Mouse (Mus musculus) erythroblast, adult 5-6 weeks (primary cell): ENCODE measurements around the gene Zbtb20. TPM values are rescaled to one million over a fixed set of nuclear protein-coding genes. Genes with fewer than 3 reads are reported as not detected.

Experiments used
- ATAC-seq: replicated peaks from 2 replicates; pipeline ENCODE4 v1.8.0; 2016; ENCODE audit warnings: moderate number of reproducible peaks, mild to moderate bottlenecking, moderate TSS enrichment, inconsistent platforms; ENCODE audit not compliant: poor library complexity, low FRiP score, severe bottlenecking
- total RNA-seq, 2 experiments: library from RNA; stranded (forward) in 1 of 2; stranded (reverse) in 1 of 2; fragments of 150-400 nt in 1 of 2; fragments of 200-764, 138-1000 nt in 1 of 2; gene quantifications; 2 replicates each; pipeline versions ENCODE4 v1.2.3 to v1.2.4; 2015 to 2017; ENCODE audit warnings: low replicate concordance in 2 of 2

The Zbtb20 gene
- total RNA-seq, 2 experiments from 2014 or later, result 2.5 to 3.3 TPM

DNA sequence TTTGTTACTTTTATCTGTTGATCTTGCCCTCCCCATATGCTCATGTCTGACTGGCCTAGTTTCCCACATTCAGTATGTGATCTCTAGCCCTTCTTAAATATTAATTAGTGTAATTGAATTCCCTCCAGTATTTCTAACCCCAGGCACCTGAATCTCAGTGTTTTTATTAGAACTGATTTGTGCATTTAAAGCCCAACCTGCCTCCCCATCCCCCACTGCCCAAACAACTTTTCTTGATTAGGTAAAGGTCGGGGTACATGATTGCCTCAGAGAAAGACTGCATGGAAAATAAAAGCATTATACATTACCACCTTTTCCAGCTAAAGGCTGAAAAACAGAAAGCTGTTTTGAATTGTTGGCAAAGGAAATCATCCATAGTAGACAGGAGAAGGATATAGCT, 383.8 kb downstream of the Zbtb20 start:
- no peak for ATAC-seq

DNA sequence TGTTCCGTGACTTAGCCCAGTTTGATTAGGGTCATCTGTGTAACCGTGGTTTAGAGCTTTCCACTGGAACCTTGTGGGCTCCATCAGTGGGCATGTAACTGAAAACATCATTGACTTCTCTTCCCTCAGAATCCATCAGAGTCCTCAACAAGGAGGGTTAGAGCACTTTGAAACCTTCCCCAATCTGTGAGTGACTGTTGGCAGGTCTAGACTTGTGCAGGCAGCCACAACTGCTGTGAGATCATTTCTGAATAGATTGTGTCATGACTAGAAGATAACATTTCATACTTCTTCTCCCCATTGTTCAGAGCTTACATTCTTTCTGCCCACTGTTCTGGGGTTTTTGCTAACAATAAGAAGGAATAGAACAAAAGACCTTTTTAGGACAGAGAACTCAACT, 385.2 kb downstream of the Zbtb20 start:
- no peak for ATAC-seq

DNA sequence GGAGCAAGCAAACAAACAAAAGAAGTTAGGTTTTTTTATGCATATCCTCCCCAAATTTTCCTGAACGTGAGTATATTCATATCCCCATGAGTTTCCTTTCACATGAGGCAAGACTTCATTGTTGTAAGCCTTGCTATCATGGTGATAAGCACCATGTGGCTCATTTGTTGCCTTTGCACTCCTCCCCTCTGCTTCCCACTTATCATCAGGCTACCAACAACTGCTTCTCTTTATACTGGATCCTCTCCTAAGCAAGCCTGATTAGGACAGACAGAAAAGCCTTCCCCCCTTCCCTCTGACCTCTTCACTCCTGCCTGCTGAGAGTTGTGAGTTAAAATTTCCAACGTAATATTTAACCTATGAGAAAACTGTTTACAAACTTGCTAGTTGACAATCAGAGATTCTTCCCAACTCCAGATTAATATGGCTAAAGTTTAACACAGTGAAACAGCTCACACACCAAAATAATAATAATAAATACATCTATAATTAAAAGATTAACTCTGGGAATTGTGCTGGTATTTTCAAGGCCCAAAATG, 398.4 kb downstream of the Zbtb20 start:
- ATAC-seq, result no peak

DNA sequence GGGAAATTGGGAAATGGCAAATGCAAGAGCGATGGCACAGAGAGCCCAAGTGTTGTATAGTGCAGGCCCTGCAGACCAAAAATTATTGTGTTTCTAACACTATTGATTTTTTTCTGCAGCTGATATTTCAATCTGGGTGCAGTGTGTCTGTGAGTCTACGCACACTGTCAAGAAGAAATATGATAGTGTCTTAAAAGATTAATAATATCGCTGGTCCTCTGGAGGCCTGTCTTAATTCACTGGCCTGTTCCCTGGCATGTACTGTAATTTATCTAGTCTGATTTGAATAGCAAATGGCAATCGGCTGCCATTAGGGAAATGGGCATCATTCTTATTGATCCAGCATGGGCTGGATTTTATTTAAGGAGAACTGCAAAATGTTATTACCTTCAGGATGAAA, 401.1 kb downstream of the Zbtb20 start:
- no peak for ATAC-seq

DNA sequence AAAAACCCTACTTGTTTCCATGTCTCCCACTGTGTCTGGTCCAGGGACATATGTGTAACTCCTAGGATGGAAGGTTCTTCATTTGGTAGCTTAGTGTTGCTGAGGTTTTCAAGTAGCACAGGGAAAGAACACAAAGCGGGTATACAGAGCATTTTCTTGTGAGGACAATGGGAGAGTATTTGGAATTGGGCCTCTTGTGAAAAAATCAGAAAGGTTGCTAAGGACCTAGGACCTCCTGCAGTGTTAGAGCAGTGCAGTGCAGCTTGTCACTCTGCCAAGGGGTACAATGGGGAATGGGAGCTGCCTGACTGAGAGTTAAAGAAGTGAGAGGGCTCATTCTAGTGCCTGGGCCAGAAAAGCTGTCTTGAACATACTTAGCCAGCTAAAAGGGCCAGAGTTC, 410.6 kb downstream of the Zbtb20 start:
- no peak for ATAC-seq

DNA sequence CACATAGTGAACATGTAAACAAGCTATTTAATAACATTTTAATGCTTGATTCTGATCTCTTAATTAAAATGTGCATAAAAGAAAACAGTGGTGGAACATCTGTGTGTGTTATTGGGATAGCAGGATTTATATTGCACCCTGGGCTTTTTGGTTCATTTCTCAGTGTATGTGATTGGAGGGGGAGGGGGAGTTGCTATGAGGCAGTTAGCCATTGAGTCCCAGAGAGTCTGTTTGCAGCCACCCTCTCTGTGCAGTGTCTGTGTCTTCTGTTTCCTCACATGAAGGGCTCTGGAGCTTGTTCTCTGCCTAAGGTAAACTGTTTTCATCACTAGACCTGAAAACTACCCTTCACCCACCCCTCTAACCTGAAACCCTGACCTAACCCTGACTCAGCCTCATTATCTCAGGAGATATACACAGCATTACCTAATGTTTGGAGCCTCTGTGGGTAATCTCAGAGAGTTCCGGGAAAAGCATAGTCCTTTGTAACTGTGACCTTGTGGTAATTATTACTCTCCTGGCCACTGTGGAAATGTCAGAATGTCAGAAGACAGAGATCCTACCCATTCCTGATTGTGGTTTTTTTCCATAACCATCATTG, 411.2 kb downstream of the Zbtb20 start:
- ATAC-seq, result no peak

DNA sequence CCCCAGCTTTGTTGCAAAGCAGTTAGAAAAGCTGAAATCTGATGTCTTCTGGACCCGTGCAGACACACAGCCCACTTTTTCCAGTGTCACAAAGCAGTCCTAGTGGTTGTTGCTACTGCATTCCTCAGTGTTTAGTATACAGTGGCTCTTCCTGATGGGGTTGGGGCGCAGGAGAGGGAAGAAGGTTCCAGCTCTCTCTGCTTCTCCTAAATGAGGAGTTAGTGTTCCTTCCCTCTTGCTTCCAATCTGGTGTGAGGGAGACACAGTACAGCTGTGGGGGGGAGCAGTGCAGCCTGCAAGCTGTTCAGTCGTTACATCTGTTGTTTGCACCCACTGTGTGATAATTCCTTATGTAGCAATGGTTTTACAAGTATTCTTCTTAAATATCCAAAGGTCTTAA, 415.7 kb downstream of the Zbtb20 start:
- no peak for ATAC-seq

DNA sequence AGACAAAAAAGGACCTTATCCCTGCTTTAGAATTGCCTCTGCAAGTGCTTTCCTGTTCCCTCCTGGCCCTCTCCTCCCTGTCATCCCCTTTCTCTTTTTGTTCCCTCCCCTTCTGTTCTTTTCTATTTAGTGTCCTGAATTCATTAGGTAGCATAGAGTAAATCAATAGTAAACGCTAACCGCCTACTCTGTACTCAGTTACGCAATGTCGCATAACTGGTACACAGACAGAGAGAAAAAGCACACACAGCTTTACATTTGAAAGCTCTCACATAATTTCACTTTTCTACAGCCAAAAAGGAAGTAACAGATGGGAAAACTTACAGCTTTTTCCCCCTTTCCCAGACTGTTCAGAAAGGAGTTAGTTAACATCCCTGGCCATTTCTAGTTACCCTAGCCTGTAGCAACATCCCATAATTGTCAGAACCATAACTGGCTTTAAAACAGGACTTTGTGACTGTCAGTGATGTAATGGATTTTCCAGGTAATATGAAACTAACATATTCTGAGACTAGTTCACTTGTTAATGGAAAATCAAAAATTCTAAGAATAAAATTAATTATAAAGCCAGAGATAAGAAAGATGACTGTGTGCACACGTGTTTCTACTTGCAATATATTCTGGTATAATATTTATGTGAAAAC, 422.4 kb downstream of the Zbtb20 start:
- no peak for ATAC-seq

DNA sequence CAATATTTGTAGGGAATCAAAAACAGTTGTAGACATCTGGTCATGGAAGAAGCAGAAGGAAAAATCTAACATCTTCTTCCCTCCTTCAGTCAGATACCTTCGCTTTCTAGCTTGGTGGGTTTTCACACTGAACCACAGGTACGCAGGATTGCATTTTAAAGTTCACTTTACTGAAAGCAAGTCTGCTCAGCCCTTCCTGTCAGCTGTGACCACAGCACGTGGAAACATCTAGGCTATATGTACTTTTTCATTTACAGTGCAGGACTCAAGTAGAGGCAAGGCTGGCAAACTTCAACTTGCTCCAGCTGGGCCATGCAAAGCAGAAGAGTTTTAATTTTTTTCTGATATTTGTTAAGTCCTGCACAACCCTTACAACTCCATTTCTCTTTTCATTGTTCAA, 424.7 kb downstream of the Zbtb20 start:
- no peak for ATAC-seq

DNA sequence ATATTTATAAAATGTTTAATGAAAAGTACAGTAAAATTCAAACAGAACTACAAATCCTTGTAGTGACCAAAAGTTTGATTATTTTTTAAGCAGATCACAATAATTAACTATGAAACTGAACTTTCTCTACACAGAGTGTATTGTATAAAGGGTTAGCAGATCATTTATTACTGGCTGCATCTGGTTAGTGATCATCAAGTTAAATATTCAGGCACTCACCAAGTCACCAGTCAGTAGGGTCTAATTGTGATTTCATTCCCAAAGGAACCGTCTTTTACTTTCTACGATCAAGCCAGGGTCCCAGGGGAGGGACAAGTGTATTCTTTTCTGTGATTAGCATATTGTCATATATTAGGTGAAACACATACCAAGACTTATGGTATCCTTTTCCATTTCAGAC, 426.5 kb downstream of the Zbtb20 start:
- no peak for ATAC-seq

DNA sequence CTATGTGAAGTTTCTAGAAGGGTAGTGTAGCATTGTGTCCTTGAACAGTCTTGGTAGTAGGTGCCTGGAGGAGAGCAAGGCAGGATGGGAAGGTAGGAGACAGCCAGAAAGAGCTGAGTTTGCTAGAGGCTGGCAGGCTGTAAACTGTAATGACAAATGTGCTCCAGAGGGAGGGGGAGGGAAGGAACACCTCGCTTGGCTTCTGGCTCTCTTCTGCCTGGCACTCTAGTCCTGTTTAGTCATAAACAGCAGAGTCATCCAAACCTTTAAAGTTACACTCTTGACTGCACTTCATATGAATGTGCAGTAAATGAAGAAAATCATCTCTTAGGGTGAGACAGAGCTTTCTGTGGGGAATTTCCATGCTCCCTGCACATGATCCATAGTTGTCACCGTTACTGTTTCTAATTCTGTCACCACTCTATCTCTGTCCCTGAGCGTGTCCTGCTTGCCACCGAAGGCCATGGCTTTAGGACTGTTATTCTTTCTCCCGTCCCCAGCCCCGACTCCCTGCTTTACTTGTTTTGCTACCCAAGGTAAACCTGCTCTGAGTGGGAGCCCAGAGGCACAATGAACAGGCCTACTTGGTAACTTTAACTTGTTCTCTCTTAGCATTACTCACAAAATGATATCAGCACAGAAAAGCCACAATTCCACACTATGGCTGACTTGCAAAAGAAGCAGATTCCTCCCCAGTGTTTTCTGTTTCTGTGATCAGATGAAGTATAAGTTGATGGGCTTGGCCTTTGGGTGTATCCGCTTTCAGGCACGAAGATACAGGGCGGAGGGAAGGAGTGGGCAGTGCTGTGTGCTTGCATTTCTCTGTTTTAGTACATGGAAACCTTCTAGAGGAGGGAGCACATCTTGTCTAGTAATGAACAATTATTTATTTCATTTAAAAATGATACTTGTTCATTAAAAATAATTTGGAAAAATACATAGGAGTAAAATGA, 427.8 kb downstream of the Zbtb20 start:
- ATAC-seq, result no peak

DNA sequence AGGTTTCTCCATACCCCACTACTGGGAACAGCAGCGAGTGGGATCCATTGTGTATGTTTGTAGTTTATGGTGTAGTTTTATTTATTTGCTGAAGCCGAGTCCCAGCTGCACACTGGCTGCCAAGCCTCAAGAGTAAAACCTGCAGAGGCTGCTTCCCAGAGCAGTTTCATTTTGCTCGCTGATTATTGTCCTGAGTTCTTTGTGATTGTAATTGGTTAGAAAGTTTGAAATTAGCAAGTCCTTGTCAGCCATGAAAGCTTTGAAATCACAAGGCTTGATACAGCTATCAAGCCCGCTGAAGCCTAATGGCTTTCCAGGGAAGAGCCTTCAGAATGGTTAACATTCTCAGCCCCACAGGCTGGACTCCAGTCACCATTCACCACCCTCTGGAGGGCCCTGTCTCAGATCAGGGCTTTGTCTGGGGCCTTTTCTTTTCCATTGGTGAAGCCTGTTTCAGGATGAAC, 434.3 kb downstream of the Zbtb20 start:
- ATAC-seq, result no peak

DNA sequence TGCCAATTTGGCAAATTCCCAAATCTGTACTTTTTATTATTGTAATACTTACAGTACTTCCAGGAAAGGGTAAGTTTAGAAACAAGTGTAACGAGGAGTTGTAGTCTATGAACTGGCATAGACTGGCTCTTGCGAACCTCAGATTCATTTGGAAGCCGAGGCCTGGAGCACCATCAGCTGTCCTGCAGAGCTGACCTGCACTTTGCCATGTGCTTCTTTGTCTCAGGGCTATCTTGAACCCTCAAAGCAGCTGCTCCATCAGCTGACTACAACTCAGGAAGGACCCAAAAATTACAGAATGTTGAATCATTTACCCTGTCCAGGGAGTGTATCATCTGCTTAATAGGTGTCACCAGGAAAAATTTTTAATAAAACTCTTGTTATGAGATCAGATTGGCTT, 448.3 kb downstream of the Zbtb20 start:
- ATAC-seq, result no peak

DNA sequence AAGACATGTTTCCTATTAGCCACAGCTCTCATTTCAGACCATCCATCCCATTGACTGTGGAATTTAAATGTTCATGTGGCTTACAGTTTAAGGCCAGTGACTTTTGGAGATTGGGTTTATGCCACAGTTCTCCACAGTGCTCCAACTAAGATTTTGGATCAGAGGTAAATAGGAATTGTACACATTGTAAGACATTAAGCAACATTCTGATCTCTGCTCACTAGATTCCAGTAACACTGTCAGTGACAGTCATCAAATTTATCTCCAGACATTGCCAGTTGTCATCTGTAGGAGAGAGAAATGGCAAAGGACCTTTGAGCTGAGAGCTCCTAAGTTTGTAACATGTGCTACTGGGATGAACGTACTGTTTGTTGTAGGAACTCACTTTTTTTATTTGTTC, 452.5 kb downstream of the Zbtb20 start:
- no peak for ATAC-seq

DNA sequence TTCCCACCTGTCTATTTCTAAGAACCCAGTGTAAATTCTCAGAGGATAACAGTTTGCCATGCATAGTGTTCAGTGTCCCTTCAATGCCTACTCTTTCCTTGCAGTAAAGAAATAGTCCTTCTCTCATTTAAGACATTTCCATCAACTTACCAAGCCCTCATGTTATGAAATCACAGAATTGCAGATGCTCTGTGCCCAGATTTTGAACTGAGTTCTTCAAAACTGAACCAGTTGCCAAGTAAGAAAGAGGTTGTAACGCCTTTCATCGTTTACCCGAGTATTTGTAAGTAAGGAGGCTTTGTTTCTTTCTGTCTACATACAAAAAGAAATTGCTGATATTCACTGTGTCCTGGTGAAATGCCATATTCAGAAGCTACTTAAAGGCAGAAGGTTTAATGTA, 454.5 kb downstream of the Zbtb20 start:
- ATAC-seq, result no peak

DNA sequence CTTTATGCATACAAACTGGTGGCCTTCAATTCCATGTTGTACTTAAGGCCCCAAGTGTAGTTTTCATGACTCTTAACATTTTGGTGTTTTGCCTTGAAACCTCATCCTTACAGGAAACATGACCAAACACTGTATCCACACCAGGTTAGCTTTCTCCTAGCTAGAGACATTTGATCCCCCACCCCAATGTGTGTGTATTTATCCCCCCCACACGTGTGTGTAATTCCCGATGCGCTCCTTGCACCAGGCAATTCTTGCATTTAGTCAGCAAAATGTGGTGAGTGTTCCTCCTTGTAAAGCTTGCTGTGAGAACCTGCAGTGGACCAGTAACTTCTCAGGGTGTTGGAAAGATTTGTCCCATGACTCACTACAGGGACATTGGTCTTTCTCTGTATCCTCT, 455.8 kb downstream of the Zbtb20 start:
- ATAC-seq, result no peak

DNA sequence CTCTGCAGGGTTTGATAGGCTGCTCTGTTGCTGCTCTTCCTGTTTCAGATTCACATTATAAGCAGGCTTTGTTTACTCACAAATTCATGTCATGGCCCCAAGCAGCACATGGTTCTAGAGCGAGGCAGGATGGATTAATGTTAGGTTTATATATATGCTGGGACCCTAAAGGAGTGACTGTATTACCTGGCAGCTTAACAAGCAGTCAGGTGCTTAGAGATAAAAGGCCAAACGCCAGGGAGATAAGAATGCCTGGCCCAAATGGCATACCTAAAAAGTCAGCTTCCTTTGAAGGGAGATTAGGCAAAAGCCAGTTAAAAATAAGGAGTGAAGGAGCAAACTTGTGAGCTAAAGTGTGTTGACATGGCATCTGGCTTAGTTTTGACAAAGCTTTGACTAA, 457.1 kb downstream of the Zbtb20 start:
- no peak for ATAC-seq

DNA sequence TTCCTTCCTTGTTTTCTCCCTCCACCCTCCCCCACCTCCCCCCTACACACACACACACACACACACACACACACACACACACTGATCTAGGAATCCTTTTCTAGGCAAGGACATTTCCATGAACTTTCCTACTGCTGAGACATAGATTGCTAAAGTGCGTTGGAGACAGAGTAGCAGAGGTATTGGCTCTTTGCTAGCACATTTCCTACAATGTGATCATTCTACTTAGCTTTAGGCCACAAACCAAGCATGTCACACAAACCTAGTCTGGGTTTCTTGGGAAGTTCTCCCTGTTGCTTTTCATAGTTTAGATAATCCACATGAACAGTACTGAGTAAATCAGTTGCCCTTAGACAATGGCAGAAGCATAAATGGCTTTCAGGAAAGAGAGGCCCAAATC, 457.6 kb downstream of the Zbtb20 start:
- ATAC-seq, result no peak

DNA sequence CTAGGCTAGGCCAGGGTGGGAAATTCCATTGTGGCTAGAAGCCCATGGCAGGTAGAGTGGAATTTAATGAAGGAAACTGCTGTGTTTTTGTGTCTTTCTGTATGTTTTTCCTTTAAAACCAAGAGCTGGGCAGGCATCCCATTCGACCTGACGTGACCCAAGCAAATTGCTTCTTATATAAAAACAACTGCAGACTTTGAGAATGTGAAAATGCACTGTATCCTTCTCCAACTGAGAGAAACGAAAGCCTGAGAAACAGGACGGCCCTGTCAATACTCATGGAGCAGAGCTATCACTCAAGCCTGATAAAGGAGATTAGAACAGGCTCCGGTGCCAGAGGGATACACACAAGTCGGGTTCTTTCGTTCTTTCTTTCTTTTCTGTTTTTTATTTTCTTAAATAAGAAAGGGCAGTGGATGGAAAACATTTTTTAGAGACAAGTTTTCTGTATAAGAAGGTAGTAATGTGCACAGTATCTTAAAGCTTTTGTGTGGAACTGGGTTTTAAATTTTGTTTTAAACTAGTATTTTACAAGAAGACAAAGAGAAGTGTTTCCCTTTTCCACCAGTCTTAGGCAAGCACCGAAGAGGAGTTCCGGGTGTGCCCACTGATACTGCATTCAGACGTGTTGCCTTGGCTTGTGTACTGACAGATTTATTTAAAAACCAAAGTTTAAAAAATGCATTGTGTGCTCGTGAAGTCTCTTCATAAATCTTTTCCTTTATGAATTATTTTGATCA, 458.9 kb downstream of the Zbtb20 start:
- ATAC-seq, result no peak
